In the genomic region with DNA sequence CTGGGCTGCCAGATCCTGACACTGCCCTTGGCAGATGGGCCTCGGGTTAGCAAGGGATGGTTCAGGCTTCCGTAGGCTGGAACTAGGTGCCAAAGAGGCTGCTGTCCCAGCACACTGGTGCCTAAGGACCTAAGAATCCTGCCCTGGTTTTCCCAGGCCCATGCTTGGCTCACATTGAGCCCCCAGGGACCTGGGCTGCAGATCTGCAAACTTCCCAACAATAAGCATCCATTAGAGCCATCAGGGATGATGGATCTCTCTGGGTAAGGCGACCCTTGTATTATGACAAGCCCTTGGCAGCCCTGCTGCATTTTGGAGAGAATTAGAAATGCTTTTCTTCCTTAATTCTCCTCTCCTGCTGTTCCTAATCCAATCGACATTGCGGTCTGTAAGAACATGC, we compare ENCODE assay signal across 24 mouse cellular contexts.
DNase-seq lines count a peak whose midpoint lies in the region; ATAC-seq lines count a peak whose summit lies in the region.
"Had no signal": no experiment of that assay in that cellular context is flagged by ENCODE, and none has a peak within 500 bp of the region (broad histone marks: within the 10 kb centered on the region; RNA-seq: fewer than 3 reads in every experiment).

No protein-coding gene starts in this region.

- H3K4me1 ChIP-seq in hindbrain, embryonic 15.5 days (replicated peaks) = peaks cover 33% of the 10 kb centered on the region
- H3K4me1 ChIP-seq: intestine, embryonic 15.5 days had no signal

- H3K4me3 ChIP-seq in hindbrain, embryonic 15.5 days = no peak overlapping the region
- H3K4me3 ChIP-seq: gastrocnemius, adult 2 months; heart, embryonic 10.5 days; intestine, embryonic 15.5 days; limb, embryonic 12.5 days; midbrain, embryonic 13.5 days; neural tube, embryonic 12.5 days had no signal

- no peak overlapping the region for H3K4me2 ChIP-seq in hindbrain, embryonic 15.5 days
- H3K4me2 ChIP-seq: intestine, embryonic 15.5 days; limb, embryonic 12.5 days; liver, embryonic 11.5 days; midbrain, embryonic 13.5 days; neural tube, embryonic 12.5 days had no signal

- no peaks in the 10 kb centered on the region for H3K9me3 ChIP-seq in hindbrain, embryonic 15.5 days
- H3K9me3 ChIP-seq: heart, embryonic 10.5 days; intestine, embryonic 15.5 days; limb, embryonic 12.5 days; midbrain, embryonic 13.5 days; neural tube, embryonic 12.5 days had no signal

- DNase-seq in kidney, postnatal 10 days = peak; percentile 39
- DNase-seq in kidney, postnatal 25 days = no peak
- DNase-seq in 3T3-L1 (ENCODE audit: low read depth, low spot score) (peak; percentile 72), adipocyte (ENCODE audit: low spot score) (peak; percentile 65)
- DNase-seq in gastrocnemius, adult 8-10 months (ENCODE audit: low spot score in 2 of 2) = no peak
- no peak for DNase-seq in spleen, postnatal 14 days (ENCODE audit: low spot score in 2 of 2)
- DNase-seq: adrenal gland, postnatal 14 days; cerebellum, adult 8-10 months; cerebellum, postnatal 36 days; embryo, embryonic 11 days; gastrocnemius, adult 2 months; heart, postnatal 4 days; kidney, adult 9 months; liver, postnatal 0 days; lung, postnatal 10 days; thymus, adult 2 months; thymus, postnatal 4 days had no signal

- WGBS in hindbrain, embryonic 15.5 days = 62% methylated on average over 5 of the region's 5 CpGs

- peak; percentile 32; the same call in 1 of the 2 replicates for ATAC-seq in hindbrain, embryonic 15.5 days (ENCODE audit: low FRiP score, low read depth)
- ATAC-seq: intestine, embryonic 15.5 days; liver, postnatal 0 days; midbrain, embryonic 13.5 days had no signal

- no peak overlapping the region for H3K9ac ChIP-seq in hindbrain, embryonic 15.5 days
- H3K9ac ChIP-seq: intestine, embryonic 15.5 days; limb, embryonic 12.5 days; liver, postnatal 0 days; midbrain, embryonic 13.5 days; neural tube, embryonic 12.5 days had no signal

- 0 out of 2 replicates have a peak overlapping the region, but pooled peaks have one; percentile 40 for H3K27ac ChIP-seq in hindbrain, embryonic 15.5 days (replicated peaks)
- H3K27ac ChIP-seq: gastrocnemius, adult 2 months; heart, embryonic 10.5 days; intestine, embryonic 15.5 days; limb, embryonic 12.5 days; midbrain, embryonic 13.5 days; neural tube, embryonic 12.5 days had no signal

- no peaks in the 10 kb centered on the region for H3K36me3 ChIP-seq in hindbrain, embryonic 15.5 days
- H3K36me3 ChIP-seq: heart, embryonic 10.5 days; intestine, embryonic 15.5 days; limb, embryonic 12.5 days; midbrain, embryonic 13.5 days; neural tube, embryonic 12.5 days had no signal

- H3K27me3 ChIP-seq in hindbrain, embryonic 15.5 days = no peaks in the 10 kb centered on the region
- H3K27me3 ChIP-seq: intestine, embryonic 15.5 days; midbrain, embryonic 13.5 days; neural tube, embryonic 12.5 days had no signal

Comparison
In these comparisons a context has a peak if more than half of its experiments do, and no peak if none do; other contexts are left out.
1. DNase-seq: peak in kidney, postnatal 10 days (single experiment), 3T3-L1 (single experiment) and adipocyte (single experiment); none in kidney, postnatal 25 days (0 of 2), gastrocnemius, adult 8-10 months (0 of 2) and spleen, postnatal 14 days (0 of 2).